8 mouse cellular contexts compared by ENCODE assay signal in the genomic region with DNA sequence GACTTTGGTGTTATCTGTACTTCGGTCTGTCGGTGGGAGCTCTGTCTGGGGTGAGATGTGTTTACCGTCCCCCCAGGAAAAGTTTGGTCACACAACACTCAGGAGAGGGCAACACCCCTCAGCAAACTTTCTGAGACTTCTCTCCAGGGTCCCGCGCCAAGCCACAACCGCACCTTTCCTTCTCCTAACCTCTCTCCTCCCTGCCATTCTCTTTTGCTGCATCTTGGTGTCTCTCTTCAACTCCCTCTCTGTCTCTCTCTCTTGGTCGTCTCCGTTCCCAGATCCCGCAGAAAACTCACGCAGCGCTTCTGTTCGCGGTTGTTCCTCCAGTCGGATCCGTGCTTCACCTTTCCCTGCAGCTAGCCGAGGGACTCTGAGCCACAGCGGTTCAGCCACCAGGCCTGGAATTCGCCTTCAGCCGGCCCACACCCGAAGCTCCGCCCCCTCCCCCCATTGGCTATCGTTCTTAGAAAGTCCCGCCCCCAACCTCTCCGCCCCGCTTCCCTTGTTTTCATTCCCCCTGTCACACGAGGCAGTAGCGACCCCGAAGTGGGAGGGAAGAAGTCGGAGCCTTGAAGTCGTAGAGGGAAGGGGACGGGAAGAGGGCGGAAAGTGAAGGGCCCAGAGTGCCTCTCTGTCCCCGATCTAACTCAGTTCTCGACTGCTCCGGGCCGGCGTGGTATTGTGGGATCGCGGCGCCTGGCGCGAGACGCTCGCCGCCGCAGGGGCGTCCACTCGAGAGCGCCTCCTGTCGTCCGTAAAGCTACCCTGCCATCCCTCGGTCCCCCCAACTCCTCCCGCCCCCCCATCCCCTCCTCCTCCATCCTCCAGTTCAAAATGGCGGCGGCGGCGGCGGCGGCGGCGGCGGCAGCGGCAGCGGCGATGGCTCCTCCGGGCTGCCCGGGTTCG. TPM values are rescaled to one million over a fixed set of nuclear protein-coding genes. Genes with fewer than 3 reads are reported as not detected.
A peak's percentile ranks its signal among the peaks of the same experiment; 100 is the strongest.
DNase-seq lines count a peak whose midpoint lies in the region; ATAC-seq and TF ChIP-seq lines count a peak whose summit lies in the region.

A gene (minus strand): TSS at position 431 of the 909 bp plus-strand sequence.
A gene (plus strand): TSS at position 823 of the 909 bp plus-strand sequence.

- peak; percentile 96 for ATAC-seq in forebrain, embryonic 12.5 days (ENCODE audit: low FRiP score)
- ATAC-seq in heart, postnatal 0 days (ENCODE audit: insufficient read depth, low read depth) = peak; percentile 95
- peak; percentile 87 for ATAC-seq in liver, embryonic 16.5 days (ENCODE audit: low read depth)
- ATAC-seq in neural tube, embryonic 13.5 days (ENCODE audit: low read depth) = peak; percentile 97

- H3K9ac ChIP-seq in forebrain, embryonic 12.5 days = peak within 1 kb of the TSS; percentile 99
- peak within 1 kb of the TSS; percentile 99 for H3K9ac ChIP-seq in heart, postnatal 0 days (replicated peaks; ENCODE audit: low read depth, low read length)
- peak within 1 kb of the TSS; percentile 95 for H3K9ac ChIP-seq in liver, embryonic 16.5 days (ENCODE audit: low read depth, low read length)
- peak within 1 kb of the TSS; percentile 99 for H3K9ac ChIP-seq in neural tube, embryonic 13.5 days

- no peak for TF ChIP-seq CTCF in E14TG2a.4 (conservative IDR thresholded peaks at IDR 0.05; ENCODE audit: low read length)
- TF ChIP-seq CTCF in heart, postnatal 0 days (IDR thresholded peaks at IDR 0.05; ENCODE audit: low read depth) = peak; percentile 60
- TF ChIP-seq CTCF in testis, adult 2 months (IDR thresholded peaks at IDR 0.05; ENCODE audit: control insufficient read depth, insufficient read depth, insufficient replicate concordance, low read depth, low read length) = peak; percentile 76

- under 1% methylated on average over 54 of the region's 68 CpGs for WGBS in forebrain, embryonic 12.5 days
- WGBS in heart, postnatal 0 days = under 1% methylated on average over 49 of the region's 68 CpGs
- under 1% methylated on average over 60 of the region's 68 CpGs for WGBS in liver, embryonic 16.5 days (ENCODE audit: insufficient replicate concordance)
- WGBS in neural tube, embryonic 13.5 days = 1% methylated on average over 67 of the region's 68 CpGs

- TF ChIP-seq POLR2A in testis, adult 2 months (IDR thresholded peaks at IDR 0.05; ENCODE audit: control insufficient read depth, low read depth, low read length) = peak; percentile 88

- H3K27ac ChIP-seq in forebrain, embryonic 12.5 days = peak within 1 kb of the TSS; percentile 99
- peak within 1 kb of the TSS; percentile 97 for H3K27ac ChIP-seq in heart, postnatal 0 days (ENCODE audit: low read depth)
- peak within 1 kb of the TSS; percentile 95 for H3K27ac ChIP-seq in liver, embryonic 16.5 days (ENCODE audit: low read length)
- peak within 1 kb of the TSS; percentile 98 for H3K27ac ChIP-seq in neural tube, embryonic 13.5 days (replicated peaks)
- peak within 1 kb of the TSS; percentile 94 for H3K27ac ChIP-seq in testis, adult 2 months (ENCODE audit: control insufficient read depth, insufficient read depth, low read depth, low read length)

- peaks cover 36% of the 10 kb centered on the region for H3K4me1 ChIP-seq in E14TG2a.4 (replicated peaks; ENCODE audit: low read depth, low read length)
- peaks cover 11% of the 10 kb centered on the region for H3K4me1 ChIP-seq in forebrain, embryonic 12.5 days
- H3K4me1 ChIP-seq in heart, postnatal 0 days (ENCODE audit: control insufficient read depth, insufficient read depth) = peaks cover 5% of the 10 kb centered on the region
- H3K4me1 ChIP-seq in liver, embryonic 16.5 days (ENCODE audit: control insufficient read depth, low read depth, low read length) = peaks cover 12% of the 10 kb centered on the region
- H3K4me1 ChIP-seq in neural tube, embryonic 13.5 days (replicated peaks) = peaks cover 19% of the 10 kb centered on the region
- H3K4me1 ChIP-seq in testis, adult 2 months (ENCODE audit: control insufficient read depth, insufficient read depth, low read length) = peaks cover 2% of the 10 kb centered on the region; the same call in 1 of the 2 replicates

- H3K36me3 ChIP-seq in E14TG2a.4 (ENCODE audit: insufficient read depth, low read length) = peaks cover 10% of the 10 kb centered on the region; the same call in 1 of the 2 replicates
- H3K36me3 ChIP-seq in forebrain, embryonic 12.5 days (replicated peaks) = no peaks in the 10 kb centered on the region; the same call in 1 of the 2 replicates
- peaks cover 16% of the 10 kb centered on the region for H3K36me3 ChIP-seq in heart, postnatal 0 days (replicated peaks; ENCODE audit: control insufficient read depth, insufficient read depth, low read length)
- no peaks in the 10 kb centered on the region for H3K36me3 ChIP-seq in liver, embryonic 16.5 days (ENCODE audit: control insufficient read depth, insufficient read depth)
- H3K36me3 ChIP-seq in neural tube, embryonic 13.5 days = peaks cover 5% of the 10 kb centered on the region; the same call in 1 of the 2 replicates
- H3K36me3 ChIP-seq in testis, adult 2 months (ENCODE audit: control insufficient read depth, insufficient read depth, low read length) = no peaks in the 10 kb centered on the region

- peak; percentile 19; the same call in 1 of the 2 replicates for TF ChIP-seq EP300 in heart, postnatal 0 days (IDR thresholded peaks at IDR 0.05; ENCODE audit: low read depth)

- DNase-seq in c-Kit-positive CD71-positive TER-119-positive erythroid progenitor cells, embryonic 14.5 days (ENCODE audit: low spot score) = peak; percentile 96
- peak; percentile 99 for DNase-seq in heart, postnatal 0 days (ENCODE audit: low spot score)
- DNase-seq in kidney, postnatal 4 days = peak; percentile 98

- H3K4me2 ChIP-seq in forebrain, embryonic 12.5 days = peak within 1 kb of the TSS; percentile 85
- peak within 1 kb of the TSS; percentile 78 for H3K4me2 ChIP-seq in heart, postnatal 0 days (ENCODE audit: low read depth, low read length)
- peak within 1 kb of the TSS; percentile 65 for H3K4me2 ChIP-seq in liver, embryonic 16.5 days (ENCODE audit: low read depth, low read length)
- peak within 1 kb of the TSS; percentile 88 for H3K4me2 ChIP-seq in neural tube, embryonic 13.5 days

- H3K27me3 ChIP-seq in E14TG2a.4 (ENCODE audit: insufficient read depth, low read length) = no peaks in the 10 kb centered on the region
- no peaks in the 10 kb centered on the region for H3K27me3 ChIP-seq in forebrain, embryonic 12.5 days
- no peaks in the 10 kb centered on the region for H3K27me3 ChIP-seq in heart, postnatal 0 days (ENCODE audit: control insufficient read depth, insufficient read depth, low read length)
- H3K27me3 ChIP-seq in liver, embryonic 16.5 days (ENCODE audit: control insufficient read depth, insufficient read depth, low read depth, low read length) = no peaks in the 10 kb centered on the region
- H3K27me3 ChIP-seq in neural tube, embryonic 13.5 days = no peaks in the 10 kb centered on the region
- H3K27me3 ChIP-seq in testis, adult 2 months (ENCODE audit: control insufficient read depth, insufficient read depth, low read length) = no peaks in the 10 kb centered on the region

- no peaks in the 10 kb centered on the region for H3K9me3 ChIP-seq in E14TG2a.4 (ENCODE audit: low read length)
- H3K9me3 ChIP-seq in forebrain, embryonic 12.5 days = no peaks in the 10 kb centered on the region
- H3K9me3 ChIP-seq in heart, postnatal 0 days (replicated peaks; ENCODE audit: control insufficient read depth, low read length) = no peaks in the 10 kb centered on the region
- H3K9me3 ChIP-seq in liver, embryonic 16.5 days (replicated peaks; ENCODE audit: control insufficient read depth, low read length) = no peaks in the 10 kb centered on the region
- H3K9me3 ChIP-seq in neural tube, embryonic 13.5 days = no peaks in the 10 kb centered on the region

- peak within 1 kb of the TSS; percentile 100 for H3K4me3 ChIP-seq in E14TG2a.4 (replicated peaks; ENCODE audit: low read length)
- H3K4me3 ChIP-seq in forebrain, embryonic 12.5 days (replicated peaks) = peak within 1 kb of the TSS; percentile 99
- H3K4me3 ChIP-seq in heart, postnatal 0 days (ENCODE audit: low read depth, low read length) = peak within 1 kb of the TSS; percentile 97
- peak within 1 kb of the TSS; percentile 91 for H3K4me3 ChIP-seq in liver, embryonic 16.5 days (ENCODE audit: low read depth, low read length)
- peak within 1 kb of the TSS; percentile 98 for H3K4me3 ChIP-seq in neural tube, embryonic 13.5 days
- H3K4me3 ChIP-seq in testis, adult 2 months (ENCODE audit: control insufficient read depth, low read depth, low read length) = peak within 1 kb of the TSS; percentile 99

RNA-seq across cellular contexts. Expression of the first gene that starts in this region (rescaled TPM):
- polyA plus RNA-seq in forebrain, embryonic 12.5 days (2016; fragmentation: Nextera tagmentation; extraction: Ambion mirVana) = 35.5 and 36.5 TPM in 2 replicates
- 20.5 and 46.8 TPM in 2 replicates for total RNA-seq in heart, postnatal 0 days (2014; rRNA removed; ENCODE audit: low replicate concordance)
- 78.1 and 80.2 TPM in 2 replicates for polyA plus RNA-seq in heart, postnatal 0 days (2015; fragmentation: Nextera tagmentation; extraction: Ambion mirVana)
- polyA plus RNA-seq in liver, embryonic 16.5 days (2015; fragmentation: Nextera tagmentation; extraction: Ambion mirVana) = 15.7 and 16.1 TPM in 2 replicates
- polyA plus RNA-seq in neural tube, embryonic 13.5 days (2015; fragmentation: Nextera tagmentation; extraction: Ambion mirVana) = 44.6 and 47.9 TPM in 2 replicates
- polyA plus RNA-seq in testis, adult 2 months (2012; rRNA removed) = 33.5 and 35.3 TPM in 2 replicates

RNA-seq across cellular contexts. Expression of the second gene that starts in this region (rescaled TPM):
- 38.0 TPM in 2 replicates for polyA plus RNA-seq in forebrain, embryonic 12.5 days (2016; fragmentation: Nextera tagmentation; extraction: Ambion mirVana)
- 7.6 and 14.6 TPM in 2 replicates for total RNA-seq in heart, postnatal 0 days (2014; rRNA removed; ENCODE audit: low replicate concordance)
- polyA plus RNA-seq in heart, postnatal 0 days (2015; fragmentation: Nextera tagmentation; extraction: Ambion mirVana) = 8.6 and 10.6 TPM in 2 replicates
- polyA plus RNA-seq in liver, embryonic 16.5 days (2015; fragmentation: Nextera tagmentation; extraction: Ambion mirVana) = 4.7 and 5.3 TPM in 2 replicates
- 28.4 and 31.3 TPM in 2 replicates for polyA plus RNA-seq in neural tube, embryonic 13.5 days (2015; fragmentation: Nextera tagmentation; extraction: Ambion mirVana)
- 4.4 and 4.9 TPM in 2 replicates for polyA plus RNA-seq in testis, adult 2 months (2012; rRNA removed)

Comparison
In these comparisons a context has a peak if more than half of its experiments do, and no peak if none do; other contexts are left out.
1. Peak in every context shown above with its lines: DNase-seq, ATAC-seq, H3K4me3 ChIP-seq and H3K27ac ChIP-seq.